Mouse (Mus musculus): ENCODE data around the gene Cpne4. TPM values are rescaled to one million over a fixed set of nuclear protein-coding genes. Genes with fewer than 3 reads are reported as not detected.
A peak's percentile ranks its signal among the peaks of the same experiment; 100 is the strongest.

The Cpne4 gene
- polyA plus RNA-seq, 1 experiment, result 0.09 TPM

DNA sequence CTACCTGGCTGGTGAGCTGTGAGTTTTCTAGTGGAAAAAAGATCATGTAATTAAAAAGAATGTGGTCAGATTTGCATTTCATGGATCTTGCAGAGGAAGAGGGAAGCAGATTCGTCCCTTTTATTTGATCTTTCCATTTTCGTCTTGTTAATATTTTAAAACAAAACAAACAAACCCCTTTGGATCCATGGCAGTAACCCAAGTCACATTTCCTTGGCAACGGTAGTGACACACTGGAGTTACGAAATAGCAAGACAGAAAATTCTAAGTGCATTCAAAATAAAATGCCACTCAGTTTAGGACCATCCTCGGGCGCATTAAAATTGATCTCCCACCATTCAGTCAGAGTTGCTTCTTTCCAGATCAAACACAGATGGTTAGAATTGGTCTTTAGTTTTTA lies 25.8 kb downstream of the Cpne4 start:
- Histone ChIP-seq H3K27me3 (ENCODE audit: control insufficient read depth, insufficient read depth, low read length) (peaks cover 1% of the 10 kb centered on the region; the same call in 1 of the 2 replicates), H3K4me1 (ENCODE audit: control insufficient read depth, insufficient read depth, insufficient read length) (no peaks in the 10 kb centered on the region), H3K4me3 (ENCODE audit: extremely low read depth, insufficient read depth, insufficient read length) (no peak overlapping the region), H3K27ac (ENCODE audit: insufficient read depth, low read length) (no peak overlapping the region), H3K36me3 (ENCODE audit: control insufficient read depth, insufficient read depth, low read length) (no peaks in the 10 kb centered on the region)
- no peak for DNase-seq (ENCODE audit: low read depth in 1 of 2, low spot score in 2 of 2)
- no peak for TF ChIP-seq POLR2A (IDR thresholded peaks at IDR 0.05; ENCODE audit: low read depth, low read length)
- TF ChIP-seq CTCF (IDR thresholded peaks at IDR 0.05; ENCODE audit: extremely low read depth, insufficient read depth, insufficient read length, insufficient replicate concordance), result no peak
- 79% methylated on average over 6 of the region's 6 CpGs for WGBS

DNA sequence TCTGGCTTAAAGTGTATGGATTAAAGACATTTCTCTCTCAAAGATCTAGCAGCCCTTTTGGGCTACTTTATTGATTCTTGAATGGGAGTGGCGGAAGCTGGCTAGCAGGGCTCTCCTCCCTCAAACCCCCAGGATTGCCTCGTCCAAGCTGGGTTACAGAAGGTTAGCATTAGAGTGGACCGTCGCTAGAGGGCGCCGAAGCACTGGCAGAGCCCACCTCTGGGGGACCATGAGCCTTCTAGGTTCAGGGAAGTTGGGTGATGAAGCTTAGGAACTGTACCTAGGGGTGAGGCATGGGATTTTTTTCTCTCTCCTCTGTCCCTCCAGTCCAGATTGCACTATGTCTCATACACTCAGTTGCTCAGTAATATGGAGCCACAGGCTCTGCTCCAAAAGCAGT lies 27.4 kb downstream of the Cpne4 start:
- DNase-seq (ENCODE audit: low read depth in 1 of 2, low spot score in 2 of 2), result peak in 1 of 2 experiments; percentile 28
- no peaks in the 10 kb centered on the region for H3K4me1 ChIP-seq (ENCODE audit: control insufficient read depth, insufficient read depth, insufficient read length)

DNA sequence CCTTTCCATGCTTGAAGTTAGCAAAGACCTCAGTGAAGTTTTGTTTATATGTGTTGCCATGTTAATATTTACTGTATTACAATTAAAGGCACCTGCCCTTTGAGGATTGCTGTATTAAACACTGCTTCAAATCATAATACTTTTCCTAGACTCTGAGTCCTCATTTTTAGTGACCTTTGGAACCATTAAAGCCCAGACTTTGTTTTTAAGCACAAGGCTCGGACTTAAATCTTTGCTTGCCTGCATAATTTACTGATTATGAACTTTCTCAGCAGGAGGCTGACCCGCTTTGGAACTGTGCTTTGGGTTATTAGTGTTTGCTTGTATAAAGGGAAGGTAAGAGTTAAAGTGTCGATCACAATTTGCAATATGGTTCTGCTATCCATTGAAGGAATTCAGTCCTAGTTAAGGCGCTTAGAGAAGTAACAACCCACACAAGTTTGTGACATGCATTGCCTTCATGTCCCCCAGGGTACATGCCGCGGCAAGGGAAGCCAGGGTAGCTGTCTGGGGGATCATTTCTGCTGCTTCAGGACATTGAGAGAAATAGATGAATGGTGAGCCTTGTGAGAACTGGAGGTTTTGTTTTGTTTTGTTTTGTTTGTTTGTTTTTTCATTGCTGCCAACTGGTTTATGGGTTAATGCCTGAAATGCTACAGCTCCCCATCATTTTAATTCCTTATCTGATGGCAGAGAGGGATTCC lies 35.0 kb downstream of the Cpne4 start:
- no peak overlapping the region for H3K27ac ChIP-seq (ENCODE audit: insufficient read depth, low read length)
- no peaks in the 10 kb centered on the region for H3K27me3 ChIP-seq (ENCODE audit: control insufficient read depth, insufficient read depth, low read length)
- H3K36me3 ChIP-seq (ENCODE audit: control insufficient read depth, insufficient read depth, low read length), result no peaks in the 10 kb centered on the region
- no peak for TF ChIP-seq CTCF (IDR thresholded peaks at IDR 0.05; ENCODE audit: extremely low read depth, insufficient read depth, insufficient read length, insufficient replicate concordance)
- no peak for TF ChIP-seq POLR2A (IDR thresholded peaks at IDR 0.05; ENCODE audit: low read depth, low read length)
- H3K4me3 ChIP-seq (ENCODE audit: extremely low read depth, insufficient read depth, insufficient read length), result no peak overlapping the region
- DNase-seq (ENCODE audit: low read depth in 1 of 2, low spot score in 2 of 2), result no peak
- WGBS, result 79% methylated on average over 6 of the region's 6 CpGs
- H3K4me1 ChIP-seq (ENCODE audit: control insufficient read depth, insufficient read depth, insufficient read length), result no peaks in the 10 kb centered on the region

More for the DNA sequence above, 27.4 kb downstream of the Cpne4 start:
- WGBS, result 4% methylated on average over 6 of the region's 6 CpGs
- Histone ChIP-seq H3K36me3 (ENCODE audit: control insufficient read depth, insufficient read depth, low read length) (no peaks in the 10 kb centered on the region), H3K27me3 (ENCODE audit: control insufficient read depth, insufficient read depth, low read length) (peaks cover 1% of the 10 kb centered on the region; the same call in 1 of the 2 replicates), H3K4me3 (ENCODE audit: extremely low read depth, insufficient read depth, insufficient read length) (no peak overlapping the region), H3K27ac (ENCODE audit: insufficient read depth, low read length) (no peak overlapping the region)
- TF ChIP-seq CTCF (IDR thresholded peaks at IDR 0.05; ENCODE audit: extremely low read depth, insufficient read depth, insufficient read length, insufficient replicate concordance) (peak; percentile 64; the same call in 1 of the 2 replicates), POLR2A (IDR thresholded peaks at IDR 0.05; ENCODE audit: low read depth, low read length) (no peak)

DNA sequence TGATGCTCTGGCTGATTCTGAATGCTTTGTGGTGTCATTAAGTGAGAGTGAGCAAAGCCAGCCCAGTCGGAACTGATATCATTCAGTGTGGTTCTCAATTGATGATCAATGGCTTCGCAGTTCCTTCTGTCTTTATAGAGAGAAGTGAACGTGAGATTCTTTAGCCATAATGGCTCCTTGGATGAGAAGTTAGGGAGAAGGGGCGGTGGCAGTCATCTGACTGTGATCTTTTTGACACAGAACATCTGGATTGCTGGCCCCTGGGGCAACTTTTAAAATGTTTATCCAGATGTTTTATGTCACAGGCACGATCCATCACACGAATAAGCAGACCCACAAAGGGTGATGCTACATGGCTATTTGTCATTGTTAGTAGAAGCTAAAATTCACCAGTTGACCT lies 35.6 kb downstream of the Cpne4 start:
- Histone ChIP-seq H3K36me3 (ENCODE audit: control insufficient read depth, insufficient read depth, low read length) (no peaks in the 10 kb centered on the region), H3K4me3 (ENCODE audit: extremely low read depth, insufficient read depth, insufficient read length) (no peak overlapping the region), H3K4me1 (ENCODE audit: control insufficient read depth, insufficient read depth, insufficient read length) (no peaks in the 10 kb centered on the region), H3K27me3 (ENCODE audit: control insufficient read depth, insufficient read depth, low read length) (no peaks in the 10 kb centered on the region), H3K27ac (ENCODE audit: insufficient read depth, low read length) (no peak overlapping the region)
- 71% methylated on average over 6 of the region's 6 CpGs for WGBS
- no peak for DNase-seq (ENCODE audit: low read depth in 1 of 2, low spot score in 2 of 2)
- TF ChIP-seq CTCF (IDR thresholded peaks at IDR 0.05; ENCODE audit: extremely low read depth, insufficient read depth, insufficient read length, insufficient replicate concordance) (no peak), POLR2A (IDR thresholded peaks at IDR 0.05; ENCODE audit: low read depth, low read length) (no peak)

DNA sequence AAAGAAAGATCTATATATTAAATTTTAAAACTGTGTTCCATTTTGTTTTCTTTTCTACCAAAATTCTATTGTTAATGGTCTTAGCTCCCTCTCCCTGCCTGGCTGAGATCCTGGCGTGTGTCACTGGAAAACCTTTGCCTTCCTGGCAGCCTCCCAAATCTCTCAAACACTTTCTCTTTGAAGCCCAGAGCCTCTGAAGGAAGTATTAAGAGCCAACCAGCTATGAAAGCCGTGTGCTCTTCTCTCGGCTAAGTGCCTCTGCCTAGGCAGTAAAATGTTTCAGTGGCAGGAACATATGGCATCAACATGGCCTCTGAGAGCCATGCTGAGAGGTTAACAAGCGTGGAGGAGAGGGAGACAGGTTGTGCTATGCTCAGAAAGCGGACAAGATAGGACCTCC lies 47.5 kb downstream of the Cpne4 start:
- no peak for DNase-seq (ENCODE audit: low read depth in 1 of 2, low spot score in 2 of 2)
- TF ChIP-seq CTCF (IDR thresholded peaks at IDR 0.05; ENCODE audit: extremely low read depth, insufficient read depth, insufficient read length, insufficient replicate concordance) (no peak), POLR2A (IDR thresholded peaks at IDR 0.05; ENCODE audit: low read depth, low read length) (no peak)
- H3K4me1 ChIP-seq (ENCODE audit: control insufficient read depth, insufficient read depth, insufficient read length), result no peaks in the 10 kb centered on the region
- 46% methylated on average over 5 of the region's 5 CpGs for WGBS
- H3K36me3 ChIP-seq (ENCODE audit: control insufficient read depth, insufficient read depth, low read length), result no peaks in the 10 kb centered on the region
- H3K27ac ChIP-seq (ENCODE audit: insufficient read depth, low read length), result no peak overlapping the region
- H3K4me3 ChIP-seq (ENCODE audit: extremely low read depth, insufficient read depth, insufficient read length), result no peak overlapping the region
- H3K27me3 ChIP-seq (ENCODE audit: control insufficient read depth, insufficient read depth, low read length), result no peaks in the 10 kb centered on the region

DNA sequence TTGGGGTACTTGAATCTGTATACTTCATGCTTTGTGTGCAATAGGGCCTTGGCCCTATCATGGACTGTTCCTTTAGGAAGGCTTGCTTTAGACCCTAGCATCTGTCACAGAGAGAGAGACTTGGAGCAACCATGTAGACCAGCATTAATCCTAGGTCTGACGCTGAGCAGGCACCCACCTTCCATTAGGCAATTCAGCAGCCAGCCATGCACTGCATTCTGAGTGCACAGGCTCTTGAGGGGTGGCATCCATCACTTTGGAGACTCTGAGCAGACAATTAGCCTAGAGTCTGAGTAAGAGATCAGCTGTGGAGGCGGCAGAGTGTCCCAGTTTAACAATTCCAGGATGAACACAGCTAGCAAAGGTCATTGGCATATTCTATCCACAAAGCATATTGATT lies 47.9 kb downstream of the Cpne4 start:
- no peak overlapping the region for H3K27ac ChIP-seq (ENCODE audit: insufficient read depth, low read length)
- no peaks in the 10 kb centered on the region for H3K36me3 ChIP-seq (ENCODE audit: control insufficient read depth, insufficient read depth, low read length)
- no peak overlapping the region for H3K4me3 ChIP-seq (ENCODE audit: extremely low read depth, insufficient read depth, insufficient read length)
- no peaks in the 10 kb centered on the region for H3K27me3 ChIP-seq (ENCODE audit: control insufficient read depth, insufficient read depth, low read length)
- no peaks in the 10 kb centered on the region for H3K4me1 ChIP-seq (ENCODE audit: control insufficient read depth, insufficient read depth, insufficient read length)
- TF ChIP-seq CTCF (IDR thresholded peaks at IDR 0.05; ENCODE audit: extremely low read depth, insufficient read depth, insufficient read length, insufficient replicate concordance) (no peak), POLR2A (IDR thresholded peaks at IDR 0.05; ENCODE audit: low read depth, low read length) (no peak)
- no peak for DNase-seq (ENCODE audit: low read depth in 1 of 2, low spot score in 2 of 2)
- WGBS, result 71% methylated on average over 2 of the region's 2 CpGs

DNA sequence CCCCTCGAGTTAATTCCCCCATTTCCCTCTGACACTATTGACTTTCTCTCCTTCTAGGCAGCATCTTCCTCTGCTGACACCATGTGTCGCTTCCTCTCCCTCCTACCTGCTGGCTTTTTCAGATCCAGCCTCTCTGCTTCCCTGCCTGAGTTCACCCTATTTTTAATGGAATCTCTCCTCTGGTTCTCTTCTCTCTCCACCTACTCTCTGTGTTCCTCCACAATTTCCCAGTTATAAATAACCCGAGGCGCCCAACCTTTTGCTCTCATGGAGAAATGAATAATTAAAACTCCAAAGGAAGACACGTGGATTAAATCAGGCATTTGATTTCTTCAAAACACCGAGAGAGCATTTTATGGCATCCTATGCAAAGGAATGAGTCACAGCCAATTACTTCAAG lies 65.4 kb downstream of the Cpne4 start:
- TF ChIP-seq CTCF (IDR thresholded peaks at IDR 0.05; ENCODE audit: extremely low read depth, insufficient read depth, insufficient read length, insufficient replicate concordance) (no peak), POLR2A (IDR thresholded peaks at IDR 0.05; ENCODE audit: low read depth, low read length) (no peak)
- Histone ChIP-seq H3K27me3 (ENCODE audit: control insufficient read depth, insufficient read depth, low read length) (no peaks in the 10 kb centered on the region), H3K4me1 (ENCODE audit: control insufficient read depth, insufficient read depth, insufficient read length) (no peaks in the 10 kb centered on the region), H3K4me3 (ENCODE audit: extremely low read depth, insufficient read depth, insufficient read length) (no peak overlapping the region), H3K27ac (ENCODE audit: insufficient read depth, low read length) (no peak overlapping the region), H3K36me3 (ENCODE audit: control insufficient read depth, insufficient read depth, low read length) (no peaks in the 10 kb centered on the region)
- 72% methylated on average over 6 of the region's 6 CpGs for WGBS
- no peak for DNase-seq (ENCODE audit: low read depth in 1 of 2, low spot score in 2 of 2)
